ENCODE assay signal across 8 mouse cellular contexts in the genomic region with DNA sequence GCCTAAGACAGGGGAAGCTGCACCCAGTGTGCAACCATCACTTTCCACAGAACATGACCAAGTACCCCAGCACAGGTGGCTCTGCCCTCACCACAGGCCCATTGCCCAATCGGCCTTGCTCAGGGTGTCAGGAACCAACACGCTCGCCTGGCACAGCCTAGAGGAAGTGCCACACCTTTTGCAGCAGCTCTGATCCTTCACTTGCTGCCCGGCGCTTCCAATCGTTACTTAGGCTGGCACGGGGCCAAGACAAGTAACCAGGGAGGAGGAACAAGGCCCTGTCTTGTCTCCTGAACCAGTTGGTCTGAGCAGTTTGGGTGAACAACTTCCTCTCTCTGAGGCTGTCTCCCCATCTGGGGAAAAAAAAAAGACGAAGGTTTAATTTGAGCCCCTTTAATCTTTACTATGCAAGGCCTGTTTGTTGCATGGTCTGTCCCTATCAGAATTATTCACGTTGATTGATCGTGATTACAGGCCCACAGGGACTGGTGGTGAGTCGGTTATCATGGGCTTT. TPM values are rescaled to one million over a fixed set of nuclear protein-coding genes. Genes with fewer than 3 reads are reported as not detected.
DNase-seq lines count a peak whose midpoint lies in the region; ATAC-seq and TF ChIP-seq lines count a peak whose summit lies in the region.
"Had no signal": no experiment of that assay in that cellular context is flagged by ENCODE, and none has a peak within 500 bp of the region (broad histone marks: within the 10 kb centered on the region; RNA-seq: fewer than 3 reads in every experiment).

No protein-coding gene starts in this region.

- H3K4me2 ChIP-seq in heart, embryonic 12.5 days, result no peak overlapping the region
- no peak overlapping the region for H3K4me2 ChIP-seq in liver, embryonic 14.5 days (ENCODE audit: low read depth)

- H3K9me3 ChIP-seq in heart, embryonic 12.5 days (replicated peaks), result no peaks in the 10 kb centered on the region
- H3K9me3 ChIP-seq in liver, embryonic 14.5 days (ENCODE audit: control insufficient read depth, low read length), result no peaks in the 10 kb centered on the region

- TF ChIP-seq CTCF in liver, embryonic 14.5 days (IDR thresholded peaks at IDR 0.05; ENCODE audit: low read depth), result no peak

- peak; percentile 30 to 49 for DNase-seq in layer of hippocampus, postnatal 10 days (ENCODE audit: low spot score in 2 of 2)
- no peak for DNase-seq in layer of hippocampus, adult 18-20 months (ENCODE audit: low spot score in 2 of 2)
- DNase-seq in adrenal gland, postnatal 25 days, result peak; percentile 42
- DNase-seq in liver, embryonic 14.5 days (ENCODE audit: low read depth in 3 of 3, low spot score in 3 of 3), result peak; percentile 9 to 19 (median 11)
- DNase-seq in layer of hippocampus, adult 9-10 months (ENCODE audit: low spot score), result no peak

- no peaks in the 10 kb centered on the region for H3K27me3 ChIP-seq in heart, embryonic 12.5 days (replicated peaks)
- no peaks in the 10 kb centered on the region for H3K27me3 ChIP-seq in liver, embryonic 14.5 days (ENCODE audit: control insufficient read depth, insufficient read depth, low read length)

- no peak for TF ChIP-seq EP300 in liver, embryonic 14.5 days (IDR thresholded peaks at IDR 0.05; ENCODE audit: low read depth)

- H3K36me3 ChIP-seq in heart, embryonic 12.5 days, result no peaks in the 10 kb centered on the region
- H3K36me3 ChIP-seq in liver, embryonic 14.5 days (replicated peaks; ENCODE audit: control insufficient read depth, insufficient read depth, low read depth), result no peaks in the 10 kb centered on the region

- 0 out of 2 replicates have a peak, but pooled peaks cover 3% of the 10 kb centered on the region for H3K4me1 ChIP-seq in heart, embryonic 12.5 days (replicated peaks)
- no peaks in the 10 kb centered on the region for H3K4me1 ChIP-seq in liver, embryonic 14.5 days (replicated peaks; ENCODE audit: control insufficient read depth in 2 of 2, insufficient read depth in 2 of 2, low read length in 1 of 2)

- H3K27ac ChIP-seq in heart, embryonic 12.5 days (ENCODE audit: poor library complexity, severe bottlenecking), result no peak overlapping the region
- no peak overlapping the region for H3K27ac ChIP-seq in liver, embryonic 14.5 days
- H3K27ac ChIP-seq: macrophage had no signal

- ATAC-seq in heart, embryonic 12.5 days (ENCODE audit: insufficient number of reproducible peaks, low FRiP score), result peak; percentile 46; the same call in 1 of the 2 replicates
- ATAC-seq in liver, embryonic 14.5 days (ENCODE audit: insufficient read depth), result peak; percentile 42; the same call in 1 of the 2 replicates
- peak; percentile 86 for ATAC-seq in neutrophil, adult 5-6 weeks (ENCODE audit: extremely low read depth, insufficient number of reproducible peaks, low FRiP score, poor library complexity, severe bottlenecking)

- no peak overlapping the region for H3K4me3 ChIP-seq in heart, embryonic 12.5 days
- H3K4me3 ChIP-seq in liver, embryonic 14.5 days (ENCODE audit: insufficient read depth in 1 of 2, low read depth in 2 of 2, low read length in 2 of 2), result no peak overlapping the region

- H3K9ac ChIP-seq in heart, embryonic 12.5 days, result no peak overlapping the region
- no peak overlapping the region for H3K9ac ChIP-seq in liver, embryonic 14.5 days (replicated peaks)

- WGBS in heart, embryonic 12.5 days, result 46% methylated on average over 11 of the region's 11 CpGs
- 17% methylated on average over 11 of the region's 11 CpGs for WGBS in liver, embryonic 14.5 days (ENCODE audit: insufficient replicate concordance)

RNA-seq across cellular contexts. Expression of a gene that starts 17.4 kb away (rescaled TPM):
- 10 to 100 TPM; 34.2 to 36.9 TPM for total RNA-seq in layer of hippocampus, postnatal 10 days (2021)
- total RNA-seq in layer of hippocampus, adult 18-20 months (2021), result 10 to 100 TPM; 18.7 to 19.9 TPM
- total RNA-seq in adrenal gland, postnatal 25 days (2021), result 47.2 and 49.3 TPM in 2 replicates
- 145 and 154 TPM in 2 replicates for polyA plus RNA-seq in heart, embryonic 12.5 days (2016; fragmentation: Nextera tagmentation; extraction: Ambion mirVana)
- polyA plus RNA-seq in liver, embryonic 14.5 days (2012; rRNA removed), result 3.5 and 5.8 TPM in 2 replicates
- polyA plus RNA-seq in liver, embryonic 14.5 days (2014; fragmentation: Nextera tagmentation; extraction: Ambion mirVana), result 8.2 and 8.6 TPM in 2 replicates
- 40.4 and 43.1 TPM in 2 replicates for total RNA-seq in neutrophil, adult 5-6 weeks (2017)

RNA-seq across cellular contexts. Expression of a gene that starts 60.0 kb away (rescaled TPM):
- total RNA-seq in layer of hippocampus, postnatal 10 days (2021), result 10 to 100 TPM; 15.2 to 17.2 TPM
- total RNA-seq in layer of hippocampus, adult 18-20 months (2021), result 10 to 100 TPM; 24.7 to 30.3 TPM
- total RNA-seq in adrenal gland, postnatal 25 days (2021), result 43.8 and 67.2 TPM in 2 replicates
- 29.1 and 32.2 TPM in 2 replicates for polyA plus RNA-seq in heart, embryonic 12.5 days (2016; fragmentation: Nextera tagmentation; extraction: Ambion mirVana)
- polyA plus RNA-seq in liver, embryonic 14.5 days (2012; rRNA removed), result 28.8 and 31.4 TPM in 2 replicates
- 38.1 and 44.2 TPM in 2 replicates for polyA plus RNA-seq in liver, embryonic 14.5 days (2014; fragmentation: Nextera tagmentation; extraction: Ambion mirVana)
- 168 and 169 TPM in 2 replicates for total RNA-seq in neutrophil, adult 5-6 weeks (2017)

Comparison
In these comparisons a context has a peak if more than half of its experiments do, and no peak if none do; other contexts are left out.
1. DNase-seq: peak in layer of hippocampus, postnatal 10 days (2 of 2), adrenal gland, postnatal 25 days (single experiment) and liver, embryonic 14.5 days (3 of 3); none in layer of hippocampus, adult 18-20 months (0 of 2) and layer of hippocampus, adult 9-10 months (single experiment).
2. Peak in every context shown above with its lines, with median percentiles within 50 percentile points of each other: ATAC-seq.